Mouse (Mus musculus) layer of hippocampus, adult 9-11 months (tissue): Measurements from ENCODE around the gene Fezf2.

Experiments
- DNase-seq: peaks from one replicate; pipeline ENCODE4 v3.0.0; 2022

Fezf2 gene

DNA sequence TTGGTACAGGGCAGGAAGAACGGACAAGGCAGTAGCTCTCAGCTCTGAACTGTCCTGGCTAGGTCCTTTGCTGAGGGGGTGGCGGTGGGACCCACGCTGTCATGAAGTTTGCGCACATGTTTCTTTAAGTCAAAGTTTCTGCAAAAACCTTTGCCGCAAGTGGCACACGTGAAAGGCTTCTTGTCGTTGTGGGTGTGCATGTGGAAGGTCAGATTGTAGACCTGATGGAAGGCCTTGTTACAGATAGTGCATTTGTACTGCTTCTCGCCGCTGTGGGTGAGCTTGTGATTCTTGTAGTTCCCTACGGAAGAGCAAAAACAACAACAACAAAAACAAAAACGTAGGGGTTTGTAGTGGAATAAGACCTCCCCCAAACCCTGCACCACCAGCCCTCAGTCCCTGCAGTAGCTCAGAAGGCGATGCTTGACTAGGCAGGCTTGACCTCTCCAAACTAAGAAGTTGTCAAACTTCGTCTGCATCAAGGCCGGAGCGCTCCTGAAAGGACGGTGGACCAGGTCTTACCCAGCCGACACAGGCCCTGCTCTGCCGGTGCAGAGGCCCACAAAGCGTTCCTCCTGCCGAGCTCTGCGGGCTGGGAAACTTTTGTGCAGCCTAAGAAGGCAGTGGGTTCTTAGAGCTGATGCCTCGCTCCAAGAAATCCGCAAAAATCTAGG lies 5.4 kb downstream of the Fezf2 start:
- no peak for DNase-seq

DNA sequence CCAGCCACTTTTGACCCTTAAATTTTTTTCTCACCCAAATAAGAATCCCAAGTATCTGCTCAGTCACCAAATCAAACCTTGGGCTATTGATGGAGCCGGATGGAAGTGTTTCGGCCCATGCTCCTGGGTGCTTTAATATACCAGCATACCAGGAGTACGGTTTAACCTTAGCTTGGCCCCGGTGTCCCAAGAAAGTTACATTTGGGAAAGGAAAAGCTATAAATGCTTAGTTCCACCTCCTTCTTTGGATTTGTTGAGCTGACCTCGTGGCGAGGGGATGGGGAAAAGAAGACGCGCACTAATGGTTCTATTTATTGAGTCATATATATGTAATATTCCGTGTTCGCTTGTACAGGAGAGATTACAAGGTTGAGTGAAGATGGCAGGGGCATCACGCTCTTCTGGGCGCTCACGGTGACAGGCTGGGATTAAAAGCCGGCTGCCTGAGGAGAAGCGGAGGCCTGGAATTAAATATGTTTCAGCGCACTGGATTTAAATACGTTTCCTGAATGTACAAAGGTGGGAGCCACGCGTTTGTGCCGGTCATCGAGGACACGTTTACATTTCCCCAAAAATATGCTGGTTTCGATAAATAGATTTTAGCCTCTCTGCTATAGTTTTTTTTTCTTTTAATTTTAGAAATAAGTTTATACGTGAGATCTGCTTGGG lies 6.1 kb downstream of the Fezf2 start:
- no peak for DNase-seq

DNA sequence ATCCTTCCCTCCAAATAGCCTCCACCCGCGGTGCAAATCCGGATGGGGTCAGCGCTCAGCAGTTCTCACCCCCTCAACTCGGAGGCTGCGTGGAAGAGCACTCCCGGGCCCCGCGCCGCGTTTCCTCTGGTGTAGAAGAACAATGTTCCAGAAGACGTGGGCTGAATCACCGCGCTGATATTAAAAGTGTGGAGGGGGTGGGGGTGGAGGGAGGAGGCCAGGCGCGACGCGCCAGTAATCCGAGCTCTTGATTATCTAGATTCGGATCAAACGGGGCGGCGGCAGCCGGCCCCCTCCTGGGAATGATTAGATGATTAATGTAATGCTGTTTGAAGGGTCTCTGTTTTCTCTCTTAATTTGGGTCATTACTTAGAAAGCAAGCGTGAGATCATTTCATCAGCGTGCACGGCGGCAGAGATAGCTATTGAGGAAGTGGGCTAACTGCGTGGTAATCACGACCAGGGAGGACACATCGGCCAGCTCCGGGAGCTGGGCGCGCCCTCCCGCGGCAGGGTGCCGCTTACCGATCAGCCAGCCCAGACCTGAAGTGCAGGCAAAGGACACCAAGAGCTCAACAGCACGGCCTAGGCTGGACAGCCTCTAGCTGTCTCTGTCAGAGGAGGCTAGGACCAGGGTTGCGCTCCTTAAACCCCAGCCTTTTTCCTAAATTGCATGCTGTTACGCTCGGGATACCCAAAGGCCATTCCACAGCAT lies 6.8 kb downstream of the Fezf2 start:
- peak; percentile 15 for DNase-seq

GRCm38 (mm10) chr14:12340238-12341074 lies 7.5 kb downstream of the Fezf2 start:
- peak; percentile 15 for DNase-seq

DNA sequence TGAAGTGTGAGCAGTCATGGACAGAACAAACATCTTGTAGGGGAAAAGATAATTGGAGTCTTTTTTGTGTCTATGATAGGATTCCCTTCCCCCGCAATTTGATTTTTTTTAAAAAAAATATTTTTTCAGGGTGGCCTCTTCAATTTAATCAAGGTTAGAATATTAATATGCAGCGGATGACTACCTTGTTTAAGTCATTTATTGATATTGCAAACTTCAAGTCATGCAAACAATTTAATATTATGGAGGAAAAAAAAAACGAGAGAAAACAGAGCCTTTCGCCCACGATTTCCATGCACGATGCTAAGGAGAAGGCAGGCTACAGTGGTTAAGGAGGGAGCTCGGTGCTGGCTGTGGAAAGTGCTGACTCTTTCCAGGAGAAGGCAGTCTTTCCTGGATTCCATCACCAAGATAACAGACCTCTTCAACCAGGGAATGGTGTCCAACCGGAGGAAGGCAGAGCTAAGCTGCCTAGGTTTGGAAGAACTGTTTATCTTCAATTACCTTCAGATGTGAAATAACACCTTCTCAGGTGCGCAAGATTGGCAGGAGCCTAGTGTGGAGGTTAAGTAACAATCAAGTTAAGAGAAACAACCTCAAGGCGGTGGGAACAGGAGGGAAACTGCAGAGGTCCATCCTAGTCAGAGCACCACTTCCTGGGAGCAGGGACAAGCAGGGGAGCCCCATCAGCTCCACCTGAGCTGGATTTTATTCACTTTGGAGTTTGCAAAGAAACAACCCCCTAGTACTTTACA lies 9.0 kb downstream of the Fezf2 start:
- DNase-seq = no peak

DNA sequence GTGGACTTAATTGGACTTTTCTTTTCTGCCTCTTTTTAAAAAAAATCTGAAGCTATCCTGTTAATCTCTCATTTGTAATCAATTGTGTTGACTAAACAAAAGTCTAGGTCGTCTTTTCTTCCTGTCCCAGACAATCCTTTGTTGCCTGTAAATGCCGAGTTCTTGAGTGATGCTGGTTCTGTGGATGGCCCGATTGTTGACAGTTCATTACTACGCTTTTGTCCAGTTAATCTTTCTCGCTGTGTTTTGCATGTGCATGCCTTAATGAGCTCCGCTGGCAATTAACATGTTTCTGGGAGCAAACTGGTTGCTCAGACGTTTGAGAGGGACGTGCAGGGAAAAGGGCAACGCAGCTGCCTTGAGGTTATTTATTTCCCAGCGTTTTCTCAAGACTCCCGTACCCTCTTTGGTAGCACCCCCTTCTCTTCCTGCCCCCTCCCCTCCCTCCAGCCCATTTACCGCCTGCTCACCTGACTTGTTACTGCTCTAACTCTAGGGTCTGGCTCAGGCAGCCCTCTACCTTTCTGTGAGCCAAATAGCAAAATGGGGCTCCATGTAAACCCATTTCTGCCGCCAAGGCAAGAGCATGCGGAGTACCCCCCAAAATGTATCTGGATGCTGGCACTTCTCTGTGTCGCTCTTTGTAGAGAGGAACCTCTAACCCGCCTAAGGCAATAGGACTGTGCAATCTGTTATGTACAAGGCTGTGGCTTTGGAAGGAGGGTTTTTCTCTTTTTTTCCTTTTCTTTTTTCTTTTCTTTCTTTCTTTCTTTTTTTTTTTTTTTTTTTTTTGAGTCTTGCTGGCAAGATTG lies 9.8 kb downstream of the Fezf2 start:
- DNase-seq = peak; percentile 55

DNA sequence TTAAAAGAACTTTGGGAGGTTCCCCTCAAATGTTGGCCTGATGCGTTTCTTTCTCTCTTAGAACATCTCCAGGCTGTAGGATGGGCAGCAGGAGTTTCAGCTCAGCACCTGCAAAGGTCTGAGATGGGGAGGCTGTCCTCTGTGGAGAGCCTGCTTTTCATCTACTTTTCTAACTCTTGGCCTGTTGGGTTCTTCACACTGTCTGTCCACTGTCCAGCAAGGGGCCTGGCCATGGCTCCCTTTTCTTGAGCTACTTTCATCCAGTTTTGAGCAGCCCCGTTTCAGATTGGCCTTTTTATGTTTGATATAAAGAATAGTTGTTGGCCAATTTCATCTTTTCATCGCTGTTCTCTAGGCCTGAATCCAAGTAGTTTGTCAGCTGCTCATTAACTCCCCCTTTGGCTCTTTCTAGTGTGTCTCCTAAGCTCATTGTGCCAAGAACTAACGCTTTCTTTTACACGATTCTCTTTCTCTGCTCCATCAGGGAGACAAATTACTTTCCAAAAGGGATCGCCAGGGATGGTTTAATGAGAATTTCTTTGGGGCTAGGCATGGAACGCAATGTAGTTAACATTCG lies 10.5 kb downstream of the Fezf2 start:
- DNase-seq = peak; percentile 59

DNA sequence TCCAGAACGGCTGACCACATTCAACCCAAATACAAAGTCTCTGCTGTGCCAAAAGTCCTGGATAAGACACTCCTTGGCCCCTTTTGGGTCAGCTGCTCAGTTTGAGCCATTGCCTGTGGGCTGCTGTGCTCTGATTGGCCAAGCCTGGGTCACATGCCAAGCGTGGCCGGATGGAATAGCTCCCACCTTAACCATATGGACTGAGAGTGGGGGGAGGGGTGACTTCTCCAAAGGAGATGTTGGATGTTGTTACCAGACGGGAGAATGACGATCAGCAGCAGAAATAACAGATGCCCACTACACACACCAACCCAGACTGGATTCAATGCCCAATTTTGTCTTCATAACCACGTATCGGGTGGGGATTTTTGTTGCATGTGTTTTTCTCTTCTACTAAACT lies 13.1 kb downstream of the Fezf2 start:
- peak; percentile 25 for DNase-seq

DNA sequence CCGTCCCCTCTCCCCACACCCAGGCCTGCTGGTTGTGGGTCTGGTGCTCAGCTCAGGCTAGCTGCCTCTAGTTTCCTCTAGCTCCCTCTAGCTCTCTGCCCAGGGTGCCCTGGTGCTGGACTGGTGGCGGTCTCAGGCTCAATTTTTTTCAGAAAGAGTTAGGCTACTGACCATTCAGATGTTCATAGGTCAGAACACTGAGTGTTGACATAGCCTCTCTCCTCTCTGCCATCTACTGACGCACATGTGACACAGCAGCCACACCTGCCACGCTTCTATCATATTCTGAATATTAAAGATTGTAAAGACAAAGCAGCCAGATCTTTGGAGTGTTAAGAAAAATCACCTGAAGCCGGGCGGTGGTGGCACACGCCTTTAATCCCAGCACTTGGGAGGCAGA lies 14.4 kb downstream of the Fezf2 start:
- DNase-seq = no peak

GRCm38 (mm10) chr14:12303106-12303505 lies 44.9 kb downstream of the Fezf2 start:
- DNase-seq = no peak

DNA sequence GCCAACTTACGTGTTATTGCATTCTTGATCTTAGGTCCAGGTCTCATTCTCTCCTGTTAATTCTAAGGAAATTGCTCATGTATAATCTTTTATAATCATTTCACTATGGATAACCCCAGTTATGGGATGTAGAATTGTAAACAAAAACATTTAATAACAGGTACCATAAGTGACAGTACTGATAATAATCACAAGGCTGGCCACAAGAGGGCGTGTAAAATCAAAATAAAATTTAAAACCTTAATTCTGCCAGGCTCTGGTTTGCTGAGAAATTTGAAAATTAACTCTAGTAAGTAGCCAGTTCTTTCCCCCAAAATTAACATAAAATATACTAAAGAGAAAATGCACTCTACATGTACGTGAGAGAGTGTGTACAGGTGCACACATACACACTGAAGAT lies 47.3 kb downstream of the Fezf2 start:
- no peak for DNase-seq

GRCm38 (mm10) chr14:12300275-12300674 lies 47.7 kb downstream of the Fezf2 start:
- DNase-seq = no peak

DNA sequence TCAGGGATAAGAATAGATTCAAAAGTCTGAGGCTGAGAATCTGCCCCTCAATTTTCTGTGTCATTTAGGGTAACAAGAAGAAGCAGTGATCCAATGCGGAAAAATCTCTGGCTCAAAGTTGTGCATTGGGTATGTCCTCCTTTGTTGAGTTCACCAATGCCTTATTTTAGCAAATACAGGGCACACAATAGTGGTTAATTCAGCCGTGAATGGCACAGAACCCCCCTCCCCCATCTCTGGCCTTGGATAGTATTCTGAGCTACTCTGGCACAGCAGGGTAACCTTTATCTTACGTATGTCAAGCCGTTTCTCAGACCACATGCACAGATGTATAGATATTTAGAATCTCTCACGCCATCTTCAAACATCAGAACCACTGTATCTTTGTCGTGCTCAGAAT lies 48.3 kb downstream of the Fezf2 start:
- DNase-seq = no peak

DNA sequence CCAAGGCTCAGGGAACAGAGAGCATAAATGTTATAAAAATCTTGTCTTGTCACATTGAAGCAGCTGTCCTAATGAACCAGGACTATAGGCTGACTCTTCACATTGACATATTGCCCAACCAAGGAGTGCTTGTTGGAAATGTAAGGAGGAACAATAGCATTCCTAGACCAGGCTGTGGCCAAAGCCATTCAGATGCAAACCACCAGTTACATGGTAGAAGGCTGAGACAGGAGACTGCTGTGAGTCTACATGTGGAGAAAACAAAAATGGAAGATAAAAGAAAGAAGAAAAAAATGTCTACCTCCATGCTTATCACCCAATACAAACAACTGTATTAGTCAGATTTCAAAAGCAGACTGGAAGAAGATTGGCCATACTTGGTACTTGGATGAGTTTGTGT lies 48.8 kb downstream of the Fezf2 start:
- DNase-seq = no peak

DNA sequence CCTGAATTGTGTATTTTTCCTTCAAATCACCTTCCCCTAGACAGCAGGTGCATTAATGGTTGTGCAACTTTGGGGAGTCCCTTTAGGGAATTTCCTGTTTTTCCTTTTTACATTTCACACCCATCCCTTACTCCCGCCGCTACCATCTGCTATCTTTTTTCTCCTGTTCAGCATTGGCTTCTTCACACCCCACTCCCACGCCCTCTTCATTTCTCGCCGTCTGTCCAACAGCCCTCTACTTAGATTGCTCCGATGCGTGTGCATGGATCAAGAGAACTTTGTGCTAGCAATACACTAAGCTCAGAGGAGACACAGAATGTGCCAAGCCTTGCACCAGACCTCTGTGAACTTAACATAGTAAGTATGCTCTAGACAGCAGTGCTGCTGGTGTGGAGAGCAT lies 51.6 kb downstream of the Fezf2 start:
- DNase-seq = peak; percentile 86
